19 mouse cellular contexts compared by ENCODE assay signal in genomic region chr16:27682926-27683325, GRCm38 (mm10).
DNase-seq lines count a peak whose midpoint lies in the region; TF ChIP-seq lines count a peak whose summit lies in the region.
"Had no signal": no experiment of that assay in that cellular context is flagged by ENCODE, and none has a peak within 500 bp of the region (broad histone marks: within the 10 kb centered on the region; RNA-seq: fewer than 3 reads in every experiment).

No protein-coding gene starts in this region.

- TF ChIP-seq CTCF in olfactory bulb, adult 2 months (IDR thresholded peaks at IDR 0.05; ENCODE audit: insufficient read depth, low read depth, low read length): no peak

- H3K27ac ChIP-seq in olfactory bulb, adult 2 months (ENCODE audit: insufficient read depth, low read depth, low read length): peak overlapping the region; percentile 73
- H3K27ac ChIP-seq: heart, embryonic 13.5 days; hindbrain, embryonic 15.5 days; kidney, embryonic 15.5 days; limb, embryonic 15.5 days; liver, embryonic 15.5 days; stomach, embryonic 15.5 days had no signal

- no peaks in the 10 kb centered on the region for H3K4me1 ChIP-seq in olfactory bulb, adult 2 months (ENCODE audit: control insufficient read depth, insufficient read depth, low read length)
- H3K4me1 ChIP-seq: heart, embryonic 13.5 days; hindbrain, embryonic 15.5 days; kidney, embryonic 15.5 days; limb, embryonic 15.5 days; liver, embryonic 15.5 days; neural tube, embryonic 13.5 days; stomach, embryonic 15.5 days had no signal

- no peak for TF ChIP-seq POLR2A in olfactory bulb, adult 2 months (IDR thresholded peaks at IDR 0.05; ENCODE audit: insufficient read depth, low read depth, low read length)

- peak; percentile 30 to 48 for DNase-seq in right cerebral cortex, adult 2 months (ENCODE audit: low spot score in 2 of 2)
- no peak for DNase-seq in right cerebral cortex, postnatal 4 days
- DNase-seq in layer of hippocampus, adult 9-11 months: peak; percentile 38
- DNase-seq in ovary, adult 18-20 months (ENCODE audit: low spot score): no peak
- no peak for DNase-seq in cerebellum, postnatal 36 days
- DNase-seq in c-Kit-positive CD71-positive TER-119-positive erythroid progenitor cells, embryonic 14.5 days (ENCODE audit: low spot score): no peak
- DNase-seq: cerebellum, postnatal 10 days; gastrocnemius, postnatal 14 days; heart, adult 18-20 months; kidney, postnatal 4 days; thymus, adult 2 months had no signal

- no peak overlapping the region for H3K4me3 ChIP-seq in olfactory bulb, adult 2 months (ENCODE audit: insufficient read depth, low read depth, low read length)
- H3K4me3 ChIP-seq: heart, embryonic 13.5 days; hindbrain, embryonic 15.5 days; kidney, embryonic 15.5 days; limb, embryonic 15.5 days; liver, embryonic 15.5 days; neural tube, embryonic 13.5 days; stomach, embryonic 15.5 days had no signal

- 21% methylated on average over 3 of the region's 3 CpGs for WGBS in olfactory bulb, adult 2 months

Comparison
In these comparisons a context has a peak if more than half of its experiments do, and no peak if none do; other contexts are left out.
1. DNase-seq: peak in right cerebral cortex, adult 2 months (2 of 2) and layer of hippocampus, adult 9-11 months (single experiment); none in right cerebral cortex, postnatal 4 days (single experiment), ovary, adult 18-20 months (single experiment), cerebellum, postnatal 36 days (0 of 2) and c-Kit-positive CD71-positive TER-119-positive erythroid progenitor cells, embryonic 14.5 days (single experiment).